Mouse (Mus musculus) brain, embryonic 14.5 days (tissue): ENCODE measurements around the gene Gas7. TPM values are rescaled to one million over a fixed set of nuclear protein-coding genes. Genes with fewer than 3 reads are reported as not detected.

Experiments used
- DNase-seq: peaks from one replicate; pipeline ENCODE4 v3.0.0-alpha.2; 2011; ENCODE audit warnings: low read depth
- CTCF ChIP-seq: fragments of 200-500 bp; IDR thresholded peaks from 2 replicates; pipeline ENCODE4 v1.5.1; 2012; ENCODE audit warnings: inconsistent platforms, mild to moderate bottlenecking, moderate library complexity, borderline replicate concordance; ENCODE audit not compliant: insufficient read depth, insufficient read length; ENCODE audit errors: extremely low read depth
- POLR2A ChIP-seq: fragments of 200-500 bp; IDR thresholded peaks from 2 replicates; pipeline ENCODE4 v1.6.1; 2012; ENCODE audit warnings: mild to moderate bottlenecking, inconsistent platforms, borderline replicate concordance; ENCODE audit not compliant: poor library complexity, insufficient read depth, insufficient read length, severe bottlenecking; ENCODE audit errors: extremely low read depth
- polyA plus RNA-seq: library from polyadenylated mRNA; depleted of rRNA; stranded (reverse); fragments of >200 nt; gene quantifications from 2 replicates; pipeline ENCODE4 v1.2.3, GENCODE M21; 2012

Gene Gas7
- polyA plus RNA-seq, 1 experiment, result 22.1 TPM

DNA sequence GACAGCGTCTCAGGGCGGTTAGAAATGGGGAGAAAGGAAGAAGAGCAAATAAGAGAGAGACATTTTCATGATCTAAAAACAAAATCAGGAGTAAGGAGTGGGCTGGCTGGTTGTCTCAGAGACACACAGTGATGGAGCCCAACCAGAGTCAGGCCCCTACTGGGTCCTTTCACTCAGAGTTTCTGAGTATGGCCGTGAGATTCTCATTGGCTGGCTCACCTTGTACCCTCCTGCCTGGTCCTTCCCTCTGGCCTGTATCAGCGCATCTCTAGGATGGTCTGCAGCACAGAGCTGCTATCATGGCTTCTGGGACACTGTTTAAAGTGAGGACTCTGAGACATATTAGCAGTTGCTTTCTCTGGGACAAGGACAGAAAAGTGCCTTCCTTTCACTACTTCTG lies 199.3 kb downstream of the Gas7 start:
- no peak for DNase-seq
- TF ChIP-seq POLR2A (no peak), CTCF (no peak)

DNA sequence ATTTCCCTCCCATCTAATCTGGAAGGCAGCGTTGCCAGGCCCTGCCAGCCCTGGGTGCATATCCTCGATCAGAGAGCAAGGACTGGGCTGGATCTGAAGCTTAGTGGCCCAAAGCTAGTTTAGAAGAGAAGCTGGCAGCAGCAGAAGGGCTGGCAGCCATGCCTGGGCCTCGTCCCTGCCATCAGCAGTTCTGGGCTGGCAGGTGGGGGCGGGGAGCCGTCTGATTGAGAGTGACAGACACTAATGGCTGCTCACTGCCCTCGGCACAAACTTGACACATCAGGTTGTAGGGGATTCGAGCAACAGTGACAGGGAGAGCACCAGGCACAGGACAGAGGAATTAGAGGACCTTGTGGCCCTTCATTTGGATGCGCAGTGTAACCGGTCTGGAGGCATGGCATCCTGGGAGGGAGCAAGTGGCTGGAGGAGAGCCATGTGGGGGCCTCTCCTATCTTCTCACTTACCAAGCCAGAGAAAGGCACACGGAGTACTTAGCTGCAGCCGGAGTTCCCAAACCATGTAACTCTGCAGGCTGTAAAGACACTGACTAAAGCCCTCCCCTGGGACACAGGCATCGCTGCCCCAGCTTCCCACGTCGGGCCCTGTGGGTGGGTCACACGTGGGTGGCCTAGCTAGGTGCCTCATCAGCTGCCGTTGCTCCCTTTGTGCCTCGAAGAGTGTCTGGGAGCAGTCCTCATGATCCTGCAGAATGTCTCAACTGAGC lies 200.2 kb downstream of the Gas7 start:
- TF ChIP-seq POLR2A (no peak), CTCF (no peak)
- peak; percentile 72 for DNase-seq

- DNase-seq, result no peak
- TF ChIP-seq POLR2A (no peak), CTCF (no peak)
These were observed 201.1 kb downstream of the Gas7 start for GRCm38 (mm10) chr11:67656366-67656765.

- TF ChIP-seq CTCF (no peak), POLR2A (no peak)
- DNase-seq, result no peak
These were observed 201.6 kb downstream of the Gas7 start for GRCm38 (mm10) chr11:67656811-67657210.

GRCm38 (mm10) chr11:67657685-67658382 lies 202.6 kb downstream of the Gas7 start:
- DNase-seq, result peak; percentile 70
- TF ChIP-seq CTCF (peak; percentile 74), POLR2A (no peak)

DNA sequence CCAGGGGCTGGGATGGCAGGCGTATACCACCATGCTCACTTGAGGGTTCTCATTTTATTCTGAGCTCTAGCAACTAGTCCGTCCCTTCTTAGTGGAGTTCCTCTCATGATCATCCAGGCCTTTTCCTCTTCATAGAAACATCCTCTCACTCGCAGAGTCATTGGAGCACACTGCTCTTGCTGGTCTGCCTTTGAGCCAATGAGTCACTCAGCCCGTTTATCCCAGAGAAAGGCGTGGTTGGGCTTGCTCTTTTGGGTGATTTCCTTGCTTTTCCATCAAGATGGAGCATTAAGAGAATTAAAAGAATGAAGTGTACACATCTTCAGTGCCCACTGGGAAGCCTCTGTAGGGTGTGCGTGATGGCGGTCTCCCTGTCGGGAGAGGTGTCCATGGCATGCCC lies 206.2 kb downstream of the Gas7 start:
- TF ChIP-seq POLR2A (no peak), CTCF (no peak)
- DNase-seq, result no peak

- no peak for TF ChIP-seq POLR2A
- TF ChIP-seq CTCF, result no peak
- no peak for DNase-seq
These were observed 208.2 kb downstream of the Gas7 start for GRCm38 (mm10) chr11:67663437-67663836.

- TF ChIP-seq POLR2A, result no peak
- no peak for TF ChIP-seq CTCF
- DNase-seq, result no peak
These were observed 209.0 kb downstream of the Gas7 start for GRCm38 (mm10) chr11:67664261-67664660.

- TF ChIP-seq POLR2A (no peak), CTCF (no peak)
- DNase-seq, result no peak
These were observed 209.7 kb downstream of the Gas7 start for GRCm38 (mm10) chr11:67664918-67665317.

DNA sequence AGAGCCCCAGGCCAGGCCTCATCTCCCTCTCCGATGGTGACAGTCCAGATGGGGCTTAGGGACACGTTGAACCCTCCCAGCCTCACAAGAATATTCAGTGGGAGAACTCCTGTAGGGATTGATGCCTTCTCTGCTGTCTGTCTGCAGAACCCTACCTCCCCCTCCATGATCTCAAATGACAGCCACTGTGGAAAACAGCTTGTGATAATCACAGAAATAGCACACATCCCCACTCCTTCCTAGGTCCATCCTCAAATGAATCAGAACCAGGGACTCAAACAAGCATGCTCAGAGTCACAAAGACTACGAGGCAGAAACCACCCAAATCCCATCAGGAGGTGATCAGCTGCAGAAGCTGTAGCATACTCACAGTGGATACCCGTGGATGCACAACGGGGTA lies 210.9 kb downstream of the Gas7 start:
- TF ChIP-seq POLR2A, result no peak
- TF ChIP-seq CTCF, result no peak
- DNase-seq, result no peak

GRCm38 (mm10) chr11:67667531-67668332 lies 212.5 kb downstream of the Gas7 start:
- DNase-seq, result peak; percentile 80
- no peak for TF ChIP-seq POLR2A
- TF ChIP-seq CTCF, result no peak

DNA sequence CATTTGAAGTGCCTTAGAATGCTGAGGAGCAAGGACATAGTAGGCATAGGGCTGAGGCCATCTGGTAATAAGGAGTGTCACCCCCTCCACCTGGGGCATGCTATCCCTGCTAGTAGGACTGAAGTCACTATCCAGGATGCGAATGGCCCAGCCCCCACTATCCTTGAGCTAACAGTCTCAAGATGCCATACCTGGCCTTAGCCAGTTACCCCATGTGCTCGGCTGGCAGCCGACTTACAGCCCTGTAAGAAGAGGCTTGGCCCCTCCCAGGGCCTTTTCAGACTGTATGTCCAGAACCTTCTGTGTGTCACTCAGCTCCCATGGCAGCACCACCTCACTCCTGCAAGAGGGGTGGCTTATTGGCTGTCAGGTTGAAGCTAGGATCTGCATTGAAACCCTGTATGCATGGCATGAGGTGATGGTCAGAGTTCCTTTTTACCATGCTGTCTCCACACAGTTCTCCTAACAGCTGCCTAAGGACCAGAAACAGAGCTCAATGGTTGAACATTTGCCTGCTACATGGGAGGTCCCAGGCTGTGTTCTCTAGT lies 213.3 kb downstream of the Gas7 start:
- TF ChIP-seq POLR2A (no peak), CTCF (no peak)
- DNase-seq, result no peak

DNA sequence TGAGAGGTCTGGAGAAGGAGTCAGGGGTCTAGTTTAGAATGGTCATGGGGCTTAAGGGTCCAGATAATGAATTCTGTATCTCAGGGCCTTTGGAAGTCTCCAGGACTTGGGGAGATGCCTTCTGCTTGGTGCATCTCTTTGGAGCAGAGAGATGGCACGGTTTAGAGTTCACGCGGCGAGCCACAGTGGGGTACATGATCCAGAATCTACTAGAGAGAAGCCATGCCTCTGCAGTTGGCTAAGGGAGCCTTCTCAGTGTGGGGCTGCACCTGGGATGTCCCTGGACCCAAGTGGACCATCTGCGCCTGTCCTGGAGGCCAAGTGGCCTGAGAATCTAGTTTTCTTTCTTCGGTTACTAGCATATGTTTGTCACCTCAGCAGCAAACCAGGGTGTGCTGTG lies 214.8 kb downstream of the Gas7 start:
- no peak for DNase-seq
- TF ChIP-seq POLR2A (no peak), CTCF (no peak)
